In the genomic region with DNA sequence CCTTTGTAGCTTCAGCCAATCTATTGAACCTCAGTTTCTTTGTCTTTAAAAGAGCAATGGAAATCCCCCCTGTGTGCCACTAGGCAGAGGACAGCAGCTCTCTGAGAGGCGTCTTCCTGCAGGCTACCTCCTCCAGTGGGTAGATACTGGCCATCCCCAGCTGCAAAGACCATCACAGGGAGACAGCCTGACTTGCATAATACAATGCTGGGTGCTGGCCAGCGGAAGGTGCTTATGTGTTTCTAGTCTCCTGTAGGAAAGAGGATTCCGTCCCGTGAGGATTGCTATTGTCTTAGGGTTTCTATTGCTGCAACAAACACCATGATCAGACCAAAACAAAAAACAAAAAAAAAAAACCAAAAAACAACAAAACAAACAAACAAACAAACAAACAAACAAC, we compare ENCODE assay signal across 19 mouse cellular contexts. TPM values are rescaled to one million over a fixed set of nuclear protein-coding genes. Genes with fewer than 3 reads are reported as not detected.
DNase-seq lines count a peak whose midpoint lies in the region; ATAC-seq lines count a peak whose summit lies in the region.
"Had no signal": no experiment of that assay in that cellular context is flagged by ENCODE, and none has a peak within 500 bp of the region (broad histone marks: within the 10 kb centered on the region; RNA-seq: fewer than 3 reads in every experiment).

No protein-coding gene starts in this region.

- intact Hi-C loops in heart, postnatal 14 days (cut with DNase I) = loop anchor here (2.0 kb wide), 1 partner anchor 41 kb away; no protein-coding TSS in a partner anchor

- H3K9me3 ChIP-seq in heart, embryonic 12.5 days (replicated peaks) = no peaks in the 10 kb centered on the region
- H3K9me3 ChIP-seq: forebrain, embryonic 10.5 days; liver, embryonic 13.5 days; lung, embryonic 15.5 days; midbrain, embryonic 10.5 days had no signal

- no peak overlapping the region for H3K4me3 ChIP-seq in heart, embryonic 12.5 days
- no peak overlapping the region for H3K4me3 ChIP-seq in brown adipose tissue, adult 24 weeks (ENCODE audit: insufficient read depth, low read depth, low read length)
- H3K4me3 ChIP-seq: limb, embryonic 13.5 days; liver, embryonic 13.5 days; lung, embryonic 15.5 days had no signal

- H3K4me2 ChIP-seq in heart, embryonic 12.5 days = no peak overlapping the region
- H3K4me2 ChIP-seq: liver, embryonic 13.5 days had no signal

- peak; percentile 99 for DNase-seq in heart, adult 11 months
- peak; percentile 37 for DNase-seq in kidney, adult 11 months
- DNase-seq in kidney, postnatal 4 days = no peak
- peak; percentile 43 to 57 for DNase-seq in heart, postnatal 14 days
- no peak for DNase-seq in frontal cortex, postnatal 25 days (ENCODE audit: low spot score in 2 of 2)
- no peak for DNase-seq in spleen, adult 12 weeks (ENCODE audit: low spot score)
- DNase-seq: adrenal gland, postnatal 36 days; cerebellum, adult 8-10 months; layer of hippocampus, postnatal 36 days; liver, embryonic 13.5 days; thymus, postnatal 36 days had no signal

- H3K27me3 ChIP-seq in heart, embryonic 12.5 days (replicated peaks) = peaks cover 7% of the 10 kb centered on the region; the same call in 1 of the 2 replicates
- H3K27me3 ChIP-seq: limb, embryonic 13.5 days; lung, embryonic 15.5 days had no signal

- 81% methylated on average over 4 of the region's 4 CpGs for WGBS in heart, embryonic 12.5 days

- H3K9ac ChIP-seq in heart, embryonic 12.5 days = no peak overlapping the region
- H3K9ac ChIP-seq: limb, embryonic 13.5 days; liver, embryonic 13.5 days; lung, embryonic 15.5 days had no signal

- H3K36me3 ChIP-seq in heart, embryonic 12.5 days = no peaks in the 10 kb centered on the region
- H3K36me3 ChIP-seq: forebrain, embryonic 10.5 days; limb, embryonic 13.5 days; liver, embryonic 13.5 days; lung, embryonic 15.5 days; midbrain, embryonic 10.5 days had no signal

- no peak for ATAC-seq in heart, embryonic 12.5 days (ENCODE audit: insufficient number of reproducible peaks, low FRiP score)

- H3K27ac ChIP-seq in heart, embryonic 12.5 days (ENCODE audit: poor library complexity, severe bottlenecking) = no peak overlapping the region
- peak overlapping the region; percentile 69 for H3K27ac ChIP-seq in brown adipose tissue, adult 24 weeks (replicated peaks; ENCODE audit: low read depth, low read length)
- H3K27ac ChIP-seq: layer of hippocampus, adult 2 months; limb, embryonic 13.5 days; liver, embryonic 13.5 days; lung, embryonic 15.5 days; macrophage had no signal

- peaks cover 30% of the 10 kb centered on the region for H3K4me1 ChIP-seq in heart, embryonic 12.5 days (replicated peaks)
- peaks cover 21% of the 10 kb centered on the region for H3K4me1 ChIP-seq in brown adipose tissue, adult 24 weeks (ENCODE audit: control insufficient read depth, insufficient read depth, insufficient read length, low read length)
- H3K4me1 ChIP-seq: liver, embryonic 13.5 days had no signal

RNA-seq across cellular contexts. Expression of gene Sdc3, which starts 43.2 kb away (rescaled TPM):
- polyA plus RNA-seq in heart, embryonic 12.5 days (2016; fragmentation: Nextera tagmentation; extraction: Ambion mirVana) = 35.9 and 38.7 TPM in 2 replicates
- polyA plus RNA-seq in brown adipose tissue, adult 24 weeks (2012; ENCODE audit: insufficient read depth, insufficient read length, missing spikeins) = 7.9 and 12.0 TPM in 2 replicates
- total RNA-seq in heart, postnatal 14 days (2021) = 10 to 100 TPM; 43.0 to 50.6 TPM

Comparison
In these comparisons a context has a peak if more than half of its experiments do, and no peak if none do; other contexts are left out.
1. DNase-seq: peak in heart, adult 11 months (single experiment), kidney, adult 11 months (single experiment) and heart, postnatal 14 days (2 of 2); none in kidney, postnatal 4 days (0 of 2), frontal cortex, postnatal 25 days (0 of 2) and spleen, adult 12 weeks (single experiment).